Mouse (Mus musculus): ENCODE results near the gene Hipk2. TPM values are rescaled to one million over a fixed set of nuclear protein-coding genes. Genes with fewer than 3 reads are reported as not detected.

Gene Hipk2
- polyA plus RNA-seq, 1 experiment from 2014 or later, result 13.7 TPM

DNA sequence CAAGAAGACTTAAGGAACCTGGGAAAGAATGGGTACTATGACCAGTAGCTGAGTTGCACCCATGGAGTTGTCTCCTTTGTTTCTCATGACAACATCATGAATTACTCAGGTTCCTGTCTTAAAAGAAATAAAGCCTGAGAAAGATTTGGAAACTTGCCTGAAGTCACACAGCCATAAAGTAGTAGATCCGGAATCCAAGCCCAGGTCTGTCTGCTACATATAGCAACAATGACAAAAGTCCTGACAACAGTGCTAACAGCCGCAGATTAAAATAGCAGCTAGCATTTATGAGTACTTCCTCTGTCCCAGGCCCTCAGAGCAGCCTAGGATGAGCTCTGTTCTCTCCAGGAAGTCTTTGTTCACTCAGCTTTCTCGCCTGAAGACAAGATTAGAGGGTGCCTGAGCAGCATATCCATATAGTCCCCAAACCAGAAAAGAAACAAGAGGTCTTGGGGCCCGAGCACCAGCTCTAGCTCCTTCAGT, 69.0 kb downstream of the Hipk2 start:
- no peaks in the 10 kb centered on the region for H3K9me3 ChIP-seq (ENCODE audit: control insufficient read depth, low read length)
- H3K4me3 ChIP-seq (ENCODE audit: low read depth, low read length), result no peak overlapping the region
- TF ChIP-seq CTCF (IDR thresholded peaks at IDR 0.05; ENCODE audit: low read depth) (no peak), EP300 (optimal IDR thresholded peaks at IDR 0.05) (no peak)
- H3K36me3 ChIP-seq (ENCODE audit: control insufficient read depth, insufficient read depth, low read length), result no peaks in the 10 kb centered on the region
- 54% methylated on average over 4 of the region's 4 CpGs for WGBS
- no peak overlapping the region for H3K9ac ChIP-seq (ENCODE audit: low read length)
- no peaks in the 10 kb centered on the region for H3K4me1 ChIP-seq (replicated peaks; ENCODE audit: control insufficient read depth, insufficient read depth)
- H3K27ac ChIP-seq (replicated peaks), result 0 out of 2 replicates have a peak overlapping the region, but pooled peaks have one; percentile 18
- DNase-seq (ENCODE audit: low spot score) (no peak), ATAC-seq (ENCODE audit: low FRiP score, low TSS enrichment) (no peak)
- H3K27me3 ChIP-seq (ENCODE audit: control insufficient read depth, insufficient read depth, low read length), result no peaks in the 10 kb centered on the region
- no peak overlapping the region for H3K4me2 ChIP-seq (replicated peaks; ENCODE audit: low read depth)

GRCm38 (mm10) chr6:38805612-38806011, 70.4 kb downstream of the Hipk2 start:
- H3K9me3 ChIP-seq (ENCODE audit: control insufficient read depth, low read length), result no peaks in the 10 kb centered on the region
- H3K4me2 ChIP-seq (replicated peaks; ENCODE audit: low read depth), result no peak overlapping the region
- ATAC-seq (ENCODE audit: low FRiP score, low TSS enrichment), result no peak
- no peak for DNase-seq (ENCODE audit: low spot score)
- H3K36me3 ChIP-seq (ENCODE audit: control insufficient read depth, insufficient read depth, low read length), result no peaks in the 10 kb centered on the region
- H3K27ac ChIP-seq (replicated peaks), result no peak overlapping the region
- H3K4me1 ChIP-seq (replicated peaks; ENCODE audit: control insufficient read depth, insufficient read depth), result no peaks in the 10 kb centered on the region
- 75% methylated on average over 2 of the region's 2 CpGs for WGBS
- TF ChIP-seq EP300 (optimal IDR thresholded peaks at IDR 0.05) (no peak), CTCF (IDR thresholded peaks at IDR 0.05; ENCODE audit: low read depth) (no peak)
- H3K9ac ChIP-seq (ENCODE audit: low read length), result no peak overlapping the region
- no peaks in the 10 kb centered on the region for H3K27me3 ChIP-seq (ENCODE audit: control insufficient read depth, insufficient read depth, low read length)
- H3K4me3 ChIP-seq (ENCODE audit: low read depth, low read length), result no peak overlapping the region

DNA sequence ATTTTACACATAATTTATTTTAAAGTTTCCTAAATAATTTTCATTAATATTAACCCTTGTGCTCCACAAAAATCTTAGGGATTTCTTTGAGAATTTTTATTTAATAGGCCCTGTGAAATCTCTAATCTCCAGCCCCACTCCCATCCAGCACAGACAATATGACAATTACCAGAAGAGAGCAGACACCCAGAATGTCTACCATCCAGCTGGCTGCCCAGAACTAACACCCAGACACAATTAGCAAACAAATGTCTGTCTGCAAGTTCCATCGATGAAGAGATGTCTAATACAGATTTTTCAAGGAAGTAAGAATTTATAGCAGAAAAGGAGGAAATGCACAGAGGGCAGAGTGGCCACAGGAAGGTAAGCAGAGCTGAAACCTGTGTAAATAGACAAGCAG, 74.7 kb downstream of the Hipk2 start:
- no peaks in the 10 kb centered on the region for H3K4me1 ChIP-seq (replicated peaks; ENCODE audit: control insufficient read depth, insufficient read depth)
- no peak overlapping the region for H3K4me3 ChIP-seq (ENCODE audit: low read depth, low read length)
- H3K9me3 ChIP-seq (ENCODE audit: control insufficient read depth, low read length), result no peaks in the 10 kb centered on the region
- no peak overlapping the region for H3K27ac ChIP-seq (replicated peaks)
- H3K36me3 ChIP-seq (ENCODE audit: control insufficient read depth, insufficient read depth, low read length), result no peaks in the 10 kb centered on the region; the same call in 1 of the 2 replicates
- 7% methylated on average over 1 of the region's 1 CpGs for WGBS
- no peaks in the 10 kb centered on the region for H3K27me3 ChIP-seq (ENCODE audit: control insufficient read depth, insufficient read depth, low read length)
- no peak for ATAC-seq (ENCODE audit: low FRiP score, low TSS enrichment)
- H3K9ac ChIP-seq (ENCODE audit: low read length), result no peak overlapping the region
- TF ChIP-seq CTCF (IDR thresholded peaks at IDR 0.05; ENCODE audit: low read depth) (no peak), EP300 (optimal IDR thresholded peaks at IDR 0.05) (no peak)
- H3K4me2 ChIP-seq (replicated peaks; ENCODE audit: low read depth), result no peak overlapping the region
- DNase-seq (ENCODE audit: low spot score), result peak; percentile 5

- Histone ChIP-seq H3K27ac (replicated peaks) (no peak overlapping the region), H3K36me3 (ENCODE audit: control insufficient read depth, insufficient read depth, low read length) (no peaks in the 10 kb centered on the region; the same call in 1 of the 2 replicates), H3K9me3 (ENCODE audit: control insufficient read depth, low read length) (no peaks in the 10 kb centered on the region), H3K9ac (ENCODE audit: low read length) (no peak overlapping the region), H3K4me1 (replicated peaks; ENCODE audit: control insufficient read depth, insufficient read depth) (no peaks in the 10 kb centered on the region), H3K4me2 (replicated peaks; ENCODE audit: low read depth) (no peak overlapping the region), H3K27me3 (ENCODE audit: control insufficient read depth, insufficient read depth, low read length) (no peaks in the 10 kb centered on the region), H3K4me3 (ENCODE audit: low read depth, low read length) (no peak overlapping the region)
- no peak for TF ChIP-seq CTCF (IDR thresholded peaks at IDR 0.05; ENCODE audit: low read depth)
- TF ChIP-seq EP300 (optimal IDR thresholded peaks at IDR 0.05), result no peak
- ATAC-seq (ENCODE audit: low FRiP score, low TSS enrichment), result no peak
- 73% methylated on average over 3 of the region's 3 CpGs for WGBS
- DNase-seq (ENCODE audit: low spot score), result no peak
Measured at GRCm38 (mm10) chr6:38797548-38797947, 78.4 kb downstream of the Hipk2 start.

GRCm38 (mm10) chr6:38796993-38797392, 79.0 kb downstream of the Hipk2 start:
- no peak overlapping the region for H3K9ac ChIP-seq (ENCODE audit: low read length)
- no peaks in the 10 kb centered on the region for H3K9me3 ChIP-seq (ENCODE audit: control insufficient read depth, low read length)
- TF ChIP-seq EP300 (optimal IDR thresholded peaks at IDR 0.05) (no peak), CTCF (IDR thresholded peaks at IDR 0.05; ENCODE audit: low read depth) (no peak)
- H3K4me1 ChIP-seq (replicated peaks; ENCODE audit: control insufficient read depth, insufficient read depth), result no peaks in the 10 kb centered on the region
- ATAC-seq (ENCODE audit: low FRiP score, low TSS enrichment) (0 out of 2 replicates have a peak, but pooled peaks have one; percentile 42), DNase-seq (ENCODE audit: low spot score) (no peak)
- no peak overlapping the region for H3K27ac ChIP-seq (replicated peaks)
- H3K4me2 ChIP-seq (replicated peaks; ENCODE audit: low read depth), result no peak overlapping the region
- no peaks in the 10 kb centered on the region; the same call in 1 of the 2 replicates for H3K36me3 ChIP-seq (ENCODE audit: control insufficient read depth, insufficient read depth, low read length)
- H3K27me3 ChIP-seq (ENCODE audit: control insufficient read depth, insufficient read depth, low read length), result no peaks in the 10 kb centered on the region
- no peak overlapping the region for H3K4me3 ChIP-seq (ENCODE audit: low read depth, low read length)

- Histone ChIP-seq H3K27ac (replicated peaks) (no peak overlapping the region), H3K4me2 (replicated peaks; ENCODE audit: low read depth) (no peak overlapping the region), H3K9ac (ENCODE audit: low read length) (no peak overlapping the region), H3K27me3 (ENCODE audit: control insufficient read depth, insufficient read depth, low read length) (no peaks in the 10 kb centered on the region), H3K4me3 (ENCODE audit: low read depth, low read length) (no peak overlapping the region), H3K9me3 (ENCODE audit: control insufficient read depth, low read length) (no peaks in the 10 kb centered on the region), H3K36me3 (ENCODE audit: control insufficient read depth, insufficient read depth, low read length) (no peaks in the 10 kb centered on the region; the same call in 1 of the 2 replicates), H3K4me1 (replicated peaks; ENCODE audit: control insufficient read depth, insufficient read depth) (no peaks in the 10 kb centered on the region)
- ATAC-seq (ENCODE audit: low FRiP score, low TSS enrichment) (no peak), DNase-seq (ENCODE audit: low spot score) (no peak)
- 74% methylated on average over 1 of the region's 1 CpGs for WGBS
- TF ChIP-seq EP300 (optimal IDR thresholded peaks at IDR 0.05), result no peak
- TF ChIP-seq CTCF (IDR thresholded peaks at IDR 0.05; ENCODE audit: low read depth), result no peak
Measured at GRCm38 (mm10) chr6:38796388-38796787, 79.6 kb downstream of the Hipk2 start.
